ENCODE assay signal across 8 mouse cellular contexts in genomic region chr2:17741555-17741954, GRCm38 (mm10). TPM values are rescaled to one million over a fixed set of nuclear protein-coding genes. Genes with fewer than 3 reads are reported as not detected.
A peak's percentile ranks its signal among the peaks of the same experiment; 100 is the strongest.
DNase-seq lines count a peak whose midpoint lies in the region; ATAC-seq and TF ChIP-seq lines count a peak whose summit lies in the region.

No protein-coding gene starts in this region.

- H3K4me1 ChIP-seq in lung, postnatal 0 days (ENCODE audit: insufficient read depth, low read depth, low read length) = peaks cover 4% of the 10 kb centered on the region; the same call in 1 of the 2 replicates
- H3K4me1 ChIP-seq in hindbrain, embryonic 12.5 days = peaks cover 9% of the 10 kb centered on the region
- peaks cover 10% of the 10 kb centered on the region for H3K4me1 ChIP-seq in midbrain, embryonic 11.5 days (ENCODE audit: control insufficient read depth, insufficient read depth, low read length)

- peak overlapping the region; percentile 18 for H3K4me3 ChIP-seq in lung, postnatal 0 days (ENCODE audit: low read depth, low read length)
- H3K4me3 ChIP-seq in hindbrain, embryonic 12.5 days = peak overlapping the region; percentile 27
- peak overlapping the region; percentile 20; the same call in 1 of the 2 replicates for H3K4me3 ChIP-seq in midbrain, embryonic 11.5 days (ENCODE audit: low read depth, low read length)

- WGBS in lung, postnatal 0 days = 2% methylated on average over 16 of the region's 16 CpGs
- under 1% methylated on average over 16 of the region's 16 CpGs for WGBS in hindbrain, embryonic 12.5 days
- WGBS in midbrain, embryonic 11.5 days = under 1% methylated on average over 16 of the region's 16 CpGs

- no peaks in the 10 kb centered on the region for H3K27me3 ChIP-seq in lung, postnatal 0 days (replicated peaks; ENCODE audit: insufficient read depth, low read length)
- H3K27me3 ChIP-seq in hindbrain, embryonic 12.5 days = no peaks in the 10 kb centered on the region; the same call in 1 of the 2 replicates
- H3K27me3 ChIP-seq in midbrain, embryonic 11.5 days (ENCODE audit: control insufficient read depth, insufficient read depth, low read length) = peaks cover 22% of the 10 kb centered on the region

- no peaks in the 10 kb centered on the region for H3K36me3 ChIP-seq in lung, postnatal 0 days (ENCODE audit: insufficient read depth, low read length)
- H3K36me3 ChIP-seq in hindbrain, embryonic 12.5 days = no peaks in the 10 kb centered on the region
- H3K36me3 ChIP-seq in midbrain, embryonic 11.5 days (ENCODE audit: control insufficient read depth, insufficient read depth, low read length) = no peaks in the 10 kb centered on the region

- no peak for TF ChIP-seq CTCF in lung, postnatal 0 days (IDR thresholded peaks at IDR 0.05)

- no peak overlapping the region for H3K9ac ChIP-seq in lung, postnatal 0 days (replicated peaks; ENCODE audit: low read depth)
- H3K9ac ChIP-seq in hindbrain, embryonic 12.5 days = peak overlapping the region; percentile 41; the same call in 1 of the 2 replicates
- no peak overlapping the region for H3K9ac ChIP-seq in midbrain, embryonic 11.5 days (ENCODE audit: low read length)

- no peak for TF ChIP-seq EP300 in lung, postnatal 0 days (IDR thresholded peaks at IDR 0.05)

- H3K27ac ChIP-seq in lung, postnatal 0 days (ENCODE audit: low read length) = peak overlapping the region; percentile 68
- H3K27ac ChIP-seq in hindbrain, embryonic 12.5 days = no peak overlapping the region
- no peak overlapping the region for H3K27ac ChIP-seq in midbrain, embryonic 11.5 days (ENCODE audit: low read depth, low read length)

- H3K9me3 ChIP-seq in lung, postnatal 0 days (ENCODE audit: low read length) = no peaks in the 10 kb centered on the region
- no peaks in the 10 kb centered on the region for H3K9me3 ChIP-seq in hindbrain, embryonic 12.5 days (replicated peaks)
- no peaks in the 10 kb centered on the region for H3K9me3 ChIP-seq in midbrain, embryonic 11.5 days (ENCODE audit: control insufficient read depth, low read length)

- ATAC-seq in lung, postnatal 0 days = peak; percentile 44
- ATAC-seq in common myeloid progenitor, adult 5-6 weeks (replicated peaks; ENCODE audit: low read depth, poor library complexity, severe bottlenecking) = peak; percentile 52
- ATAC-seq in hindbrain, embryonic 12.5 days (ENCODE audit: low FRiP score) = peak; percentile 57
- ATAC-seq in midbrain, embryonic 11.5 days (ENCODE audit: low FRiP score) = peak; percentile 82

- peak overlapping the region; percentile 41 for H3K4me2 ChIP-seq in lung, postnatal 0 days (replicated peaks; ENCODE audit: low read depth, low read length)
- peak overlapping the region; percentile 53 for H3K4me2 ChIP-seq in hindbrain, embryonic 12.5 days (replicated peaks)
- peak overlapping the region; percentile 38 for H3K4me2 ChIP-seq in midbrain, embryonic 11.5 days

- peak; percentile 69 for DNase-seq in lung, postnatal 0 days (ENCODE audit: low spot score)
- DNase-seq in lung, postnatal 4 days = no peak
- DNase-seq in midbrain, embryonic 11.5 days (ENCODE audit: low spot score, missing footprints) = peak; percentile 87
- no peak for DNase-seq in cerebellum, adult 8-10 months
- no peak for DNase-seq in spleen, postnatal 14 days (ENCODE audit: low spot score in 2 of 2)
- no peak for DNase-seq in right cerebral cortex, postnatal 14 days

RNA-seq across cellular contexts. Expression of gene Nebl, which starts 10.3 kb away (rescaled TPM):
- polyA plus RNA-seq in lung, postnatal 0 days (2015; fragmentation: Nextera tagmentation; extraction: Ambion mirVana) = 41.0 and 44.6 TPM in 2 replicates
- total RNA-seq in common myeloid progenitor, adult 5-6 weeks (2017) = 0.18 and 0.82 TPM in 2 replicates
- 9.7 and 11.2 TPM in 2 replicates for polyA plus RNA-seq in hindbrain, embryonic 12.5 days (2016; fragmentation: Nextera tagmentation; extraction: Ambion mirVana)
- 2.7 and 2.8 TPM in 2 replicates for polyA plus RNA-seq in midbrain, embryonic 11.5 days (2014; fragmentation: Nextera tagmentation; extraction: Ambion mirVana)

Comparison
In these comparisons a context has a peak if more than half of its experiments do, and no peak if none do; other contexts are left out.
1. DNase-seq: peak in lung, postnatal 0 days (single experiment) and midbrain, embryonic 11.5 days (single experiment); none in lung, postnatal 4 days (0 of 2), cerebellum, adult 8-10 months (single experiment), spleen, postnatal 14 days (0 of 2) and right cerebral cortex, postnatal 14 days (single experiment).
2. Peak in every context shown above with its lines, with median percentiles within 50 percentile points of each other: ATAC-seq, H3K4me2 ChIP-seq and H3K4me3 ChIP-seq.